Mouse (Mus musculus): ENCODE results near the gene Taar1. TPM values are rescaled to one million over a fixed set of nuclear protein-coding genes. Genes with fewer than 3 reads are reported as not detected.

The Taar1 gene
- polyA plus RNA-seq, 1 experiment = not detected

GRCm38 (mm10) chr10:23964921-23965610 is 44.9 kb downstream of the Taar1 start:
- H3K4me1 ChIP-seq (replicated peaks; ENCODE audit: control insufficient read depth, insufficient read depth, low read length) = no peaks in the 10 kb centered on the region
- H3K36me3 ChIP-seq (ENCODE audit: control insufficient read depth, insufficient read depth, low read length) = no peaks in the 10 kb centered on the region
- TF ChIP-seq CTCF (IDR thresholded peaks at IDR 0.05; ENCODE audit: borderline replicate concordance, control insufficient read depth, extremely low read depth, insufficient read depth, low read length, poor library complexity) (no peak), POLR2A (IDR thresholded peaks at IDR 0.05; ENCODE audit: control insufficient read depth, extremely low read depth, insufficient read depth, low read length, poor library complexity) (no peak)
- DNase-seq = no peak
- H3K27me3 ChIP-seq (ENCODE audit: control insufficient read depth, insufficient read depth, low read length) = no peaks in the 10 kb centered on the region
- H3K27ac ChIP-seq (ENCODE audit: control insufficient read depth, insufficient read depth, low read length) = no peak overlapping the region
- 93% methylated on average over 6 of the region's 6 CpGs for WGBS
- no peak overlapping the region for H3K4me3 ChIP-seq (ENCODE audit: control insufficient read depth, insufficient read depth, low read length)

DNA sequence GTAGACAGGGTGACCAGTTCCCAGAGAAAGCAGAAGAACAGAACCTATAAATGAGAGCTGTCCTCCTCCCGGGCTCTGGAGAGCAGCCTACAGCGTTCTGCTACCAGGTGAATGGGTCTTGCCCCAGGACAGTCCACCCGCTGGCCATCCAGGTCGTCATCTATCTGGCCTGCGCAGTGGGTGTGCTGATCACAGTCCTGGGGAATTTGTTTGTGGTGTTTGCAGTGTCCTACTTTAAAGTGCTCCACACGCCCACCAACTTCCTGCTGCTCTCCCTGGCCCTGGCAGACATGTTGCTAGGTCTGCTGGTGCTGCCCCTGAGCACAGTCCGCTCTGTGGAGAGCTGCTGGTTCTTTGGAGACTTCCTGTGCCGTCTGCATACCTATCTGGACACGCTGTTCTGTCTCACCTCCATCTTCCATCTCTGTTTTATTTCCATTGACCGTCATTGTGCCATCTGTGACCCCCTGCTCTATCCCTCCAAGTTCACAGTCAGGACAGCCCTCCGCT is 50.6 kb downstream of the Taar1 start, which contains the start of gene Taar5:
Gene Taar5, plus strand, starts transcription at position 51 of the 510 bp plus-strand sequence.
- Histone ChIP-seq H3K27me3 (ENCODE audit: control insufficient read depth, insufficient read depth, low read length) (no peaks in the 10 kb centered on the region), H3K4me1 (replicated peaks; ENCODE audit: control insufficient read depth, insufficient read depth, low read length) (no peaks in the 10 kb centered on the region), H3K27ac (ENCODE audit: control insufficient read depth, insufficient read depth, low read length) (no peak within 1 kb of the TSS), H3K4me3 (ENCODE audit: control insufficient read depth, insufficient read depth, low read length) (no peak within 1 kb of the TSS), H3K36me3 (ENCODE audit: control insufficient read depth, insufficient read depth, low read length) (no peaks in the 10 kb centered on the region)
- TF ChIP-seq CTCF (IDR thresholded peaks at IDR 0.05; ENCODE audit: borderline replicate concordance, control insufficient read depth, extremely low read depth, insufficient read depth, low read length, poor library complexity) (no peak), POLR2A (IDR thresholded peaks at IDR 0.05; ENCODE audit: control insufficient read depth, extremely low read depth, insufficient read depth, low read length, poor library complexity) (no peak)
- no peak for DNase-seq
- 91% methylated on average over 11 of the region's 11 CpGs for WGBS

Other genes with a start within 250 kb of the Taar1 start
- 1,277 and 1,802 TPM in 2 replicates for gene Rps12, start 133.1 kb upstream of the Taar1 start, polyA plus RNA-seq (2012; rRNA removed)
- 1.4 and 1.8 TPM in 2 replicates for gene Slc18b1, start 123.4 kb upstream of the Taar1 start, polyA plus RNA-seq (2012; rRNA removed)
- 1.8 and 2.0 TPM in 2 replicates for gene Vnn3, start 68.9 kb upstream of the Taar1 start, polyA plus RNA-seq (2012; rRNA removed)
- 1.00 and 1.1 TPM in 2 replicates for gene Vnn1, start 25.7 kb upstream of the Taar1 start, polyA plus RNA-seq (2012; rRNA removed)
- not detected in 2 replicates for gene Taar2, start 18.2 kb downstream of the Taar1 start, polyA plus RNA-seq (2012; rRNA removed)
- not detected in 2 replicates for gene Taar3, start 29.2 kb downstream of the Taar1 start, polyA plus RNA-seq (2012; rRNA removed)
- gene Taar4, start 40.1 kb downstream of the Taar1 start, polyA plus RNA-seq (2012; rRNA removed) = 0.12 TPM in 1 of 2 replicates, not detected in the other
- not detected in 2 replicates for gene Taar5, start 50.4 kb downstream of the Taar1 start, polyA plus RNA-seq (2012; rRNA removed)
- gene Taar6, start 65.3 kb downstream of the Taar1 start, polyA plus RNA-seq (2012; rRNA removed) = not detected in 2 replicates
- gene Taar7a, start 73.1 kb downstream of the Taar1 start, polyA plus RNA-seq (2012; rRNA removed) = not detected in 2 replicates
- not detected in 2 replicates for gene Taar7b, start 79.6 kb downstream of the Taar1 start, polyA plus RNA-seq (2012; rRNA removed)
- gene Taar7d, start 106.9 kb downstream of the Taar1 start, polyA plus RNA-seq (2012; rRNA removed) = not detected in 2 replicates
- gene Taar7e, start 117.3 kb downstream of the Taar1 start, polyA plus RNA-seq (2012; rRNA removed) = not detected in 2 replicates
- not detected in 2 replicates for gene Taar7f, start 129.2 kb downstream of the Taar1 start, polyA plus RNA-seq (2012; rRNA removed)
- gene Taar8a, start 156.1 kb downstream of the Taar1 start, polyA plus RNA-seq (2012; rRNA removed) = not detected in 2 replicates
- not detected in 2 replicates for gene Taar8b, start 171.9 kb downstream of the Taar1 start, polyA plus RNA-seq (2012; rRNA removed)
- gene Taar8c, start 181.6 kb downstream of the Taar1 start, polyA plus RNA-seq (2012; rRNA removed) = not detected in 2 replicates
- gene Taar9, start 189.2 kb downstream of the Taar1 start, polyA plus RNA-seq (2012; rRNA removed) = not detected in 2 replicates
- 42.2 and 46.3 TPM in 2 replicates for gene Stx7, start 228.9 kb downstream of the Taar1 start, polyA plus RNA-seq (2012; rRNA removed)

All from thymus, adult 2 months (tissue).